Mouse (Mus musculus): ENCODE measurements at regions not wholly inside any gene's neighbourhood (a gene's known extent, or its start where the extent isn't known, plus 50 kb on each side); places are given as distances from the start of the nearest gene placed in this dataset.

GRCm38 (mm10) chr6:49523184-49523583, 127.8 kb downstream of the Stk31 start:
- no peak for DNase-seq (ENCODE audit: low read depth)

GRCm38 (mm10) chr6:49523696-49524095, 128.3 kb downstream of the Stk31 start:
- DNase-seq (ENCODE audit: low read depth), result no peak

GRCm38 (mm10) chr6:49533956-49534355, 138.6 kb downstream of the Stk31 start:
- DNase-seq (ENCODE audit: low read depth), result no peak

DNA sequence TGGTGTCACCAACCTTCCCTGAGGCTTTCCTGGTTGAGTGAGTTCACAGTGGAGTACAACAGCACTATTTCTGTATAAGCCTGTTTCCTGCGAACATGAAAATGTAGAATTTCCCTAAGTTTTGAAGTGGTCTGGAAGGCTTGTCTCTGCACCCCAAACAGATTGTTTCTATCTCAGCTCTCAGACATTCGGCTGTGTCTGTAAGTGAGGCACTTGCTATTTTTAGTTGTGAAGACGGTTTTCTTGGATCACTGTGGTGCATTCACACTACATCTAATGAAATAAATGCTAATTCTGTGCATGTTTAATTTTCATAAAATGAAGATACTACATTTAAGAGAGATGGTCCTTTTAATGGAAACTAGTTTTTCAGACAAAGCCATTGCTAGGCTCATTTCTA, 139.1 kb downstream of the Stk31 start:
- DNase-seq (ENCODE audit: low read depth), result no peak

- no peak for DNase-seq (ENCODE audit: low read depth)
Observed at GRCm38 (mm10) chr6:49544946-49545345, 149.5 kb downstream of the Stk31 start.

- no peak for DNase-seq (ENCODE audit: low read depth)
Observed at GRCm38 (mm10) chr6:49555069-49555468, 159.7 kb downstream of the Stk31 start.

GRCm38 (mm10) chr6:49558508-49558907, 163.1 kb downstream of the Stk31 start:
- no peak for DNase-seq (ENCODE audit: low read depth)

DNA sequence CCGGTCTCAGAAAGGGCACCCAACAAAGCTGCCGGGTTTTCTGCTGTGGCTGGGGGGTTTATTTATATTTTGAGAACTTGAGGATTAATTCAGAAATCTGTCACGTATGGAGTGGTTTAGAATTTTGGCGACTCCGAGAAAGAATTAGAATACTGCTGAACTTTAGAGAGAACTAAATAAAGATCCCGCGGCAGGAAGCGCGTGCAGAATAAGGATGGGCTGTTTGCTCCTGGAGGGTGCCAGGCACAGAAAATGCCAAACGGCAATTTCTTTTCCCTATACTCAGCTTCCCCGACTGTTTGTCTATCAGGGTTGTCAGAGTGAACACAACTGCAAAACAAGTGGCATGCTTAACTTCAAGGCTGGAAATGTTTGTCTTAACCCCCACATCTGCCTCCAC, 163.7 kb downstream of the Stk31 start:
- no peak for DNase-seq (ENCODE audit: low read depth)

DNA sequence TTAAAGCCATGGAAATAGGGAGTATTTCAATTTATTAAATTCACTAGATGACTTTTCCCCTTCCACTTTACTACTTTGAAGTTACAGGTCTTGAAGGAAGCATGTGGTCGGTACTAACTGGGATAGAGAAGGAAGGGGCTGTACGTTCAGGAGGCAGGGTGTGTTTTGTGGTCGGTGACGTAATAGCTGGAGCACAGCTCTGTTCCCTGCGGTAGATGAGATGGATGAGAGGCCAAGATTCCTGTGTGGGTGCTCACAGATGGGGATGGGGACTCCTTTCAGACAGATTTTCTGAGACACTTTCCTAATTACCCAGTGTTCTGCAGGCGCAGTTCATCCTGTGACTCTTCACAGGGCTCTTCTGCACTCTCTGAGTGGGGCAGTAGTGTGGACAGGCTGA, 182.9 kb downstream of the Stk31 start:
- no peak for DNase-seq (ENCODE audit: low read depth)

DNA sequence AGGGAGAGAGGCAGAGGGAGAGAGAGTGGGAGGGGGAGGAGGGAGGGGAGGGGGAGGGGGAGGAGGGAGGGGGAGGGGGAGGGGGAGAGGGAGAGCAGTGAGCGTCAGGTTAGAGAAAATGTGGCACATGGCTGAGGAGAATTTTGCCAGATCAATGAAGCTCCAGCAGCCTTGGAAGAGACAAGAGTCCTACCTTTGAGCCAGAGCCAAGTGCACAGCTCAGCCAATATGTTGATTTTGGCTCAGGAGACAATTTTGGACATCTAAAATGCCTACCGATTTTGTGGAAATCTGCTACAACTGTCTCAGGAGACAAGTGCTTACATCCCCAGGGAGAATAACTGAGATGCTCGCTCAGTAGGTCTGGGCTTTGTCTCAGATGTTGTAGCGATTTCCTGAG, 184.3 kb downstream of the Stk31 start:
- DNase-seq (ENCODE audit: low read depth), result no peak

DNA sequence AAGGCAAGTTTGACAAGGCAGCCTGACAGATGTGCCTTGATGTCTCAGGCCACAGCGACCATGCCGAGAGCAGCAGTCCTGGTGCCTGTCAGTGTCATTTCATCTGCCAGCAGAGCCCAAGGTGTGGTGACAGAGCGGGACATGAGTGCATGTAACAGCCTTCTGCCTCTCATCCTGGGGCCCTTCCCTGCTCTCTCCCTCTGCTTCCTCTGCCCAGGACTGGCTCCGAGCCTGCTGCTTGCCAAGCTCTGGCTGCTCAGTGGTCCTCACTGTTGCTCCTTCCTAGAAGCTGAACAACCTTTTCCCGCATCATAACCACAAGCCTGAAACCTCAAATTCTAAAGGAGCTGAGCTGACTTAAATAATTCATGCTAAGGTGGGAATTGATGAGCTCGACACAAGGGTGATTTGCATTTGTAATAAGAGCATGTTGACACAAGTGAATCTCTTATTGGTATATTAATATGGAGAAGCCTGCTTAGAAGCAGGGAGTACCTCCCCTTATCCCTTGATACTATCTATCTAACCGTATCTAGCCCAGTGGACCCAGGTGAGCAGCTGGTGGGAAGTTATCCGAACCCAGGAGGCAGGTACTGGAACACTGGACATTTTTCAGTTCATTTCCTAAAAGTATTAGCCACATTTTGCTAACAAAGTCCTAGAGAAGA, 186.8 kb downstream of the Stk31 start:
- DNase-seq (ENCODE audit: low read depth), result no peak

DNA sequence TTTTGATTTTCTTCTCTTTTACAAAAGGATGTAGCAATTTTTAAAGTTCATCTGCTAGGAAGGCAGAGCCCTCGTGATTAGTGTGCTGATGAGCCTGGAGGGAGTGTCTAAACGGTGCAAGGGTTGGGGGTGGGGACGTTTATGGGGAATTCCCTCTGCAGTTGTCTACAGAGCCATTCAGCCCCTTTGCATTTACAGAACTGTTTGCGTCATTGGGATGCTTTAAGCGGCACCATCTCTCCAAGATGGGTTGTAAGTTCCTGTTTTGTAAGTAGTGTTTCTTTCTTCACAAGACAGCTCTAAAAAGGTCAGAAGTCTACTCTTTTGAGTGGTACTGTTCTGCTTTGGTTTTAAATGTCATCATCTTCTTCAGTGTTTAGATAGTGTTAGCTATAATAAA, 191.1 kb downstream of the Stk31 start:
- DNase-seq (ENCODE audit: low read depth), result no peak

DNA sequence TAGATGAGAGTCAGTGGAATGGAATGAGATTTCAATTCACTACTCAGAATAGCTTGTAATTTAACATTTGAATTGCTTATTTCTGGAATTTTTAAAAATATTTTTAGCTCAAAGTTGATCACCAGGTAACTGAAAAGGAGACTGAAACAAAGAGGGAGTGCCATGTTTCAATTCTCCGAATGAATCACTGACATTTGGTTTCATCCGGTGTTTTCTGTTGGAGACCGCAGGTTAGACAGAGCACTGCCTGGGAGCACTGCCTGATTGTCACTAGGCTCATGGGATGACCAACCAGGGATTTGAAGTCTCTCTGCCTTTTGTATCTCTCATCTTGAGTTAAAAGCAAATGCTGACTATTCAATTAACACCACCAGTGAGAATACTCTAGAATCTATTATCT, 193.3 kb downstream of the Stk31 start:
- DNase-seq (ENCODE audit: low read depth), result no peak

DNA sequence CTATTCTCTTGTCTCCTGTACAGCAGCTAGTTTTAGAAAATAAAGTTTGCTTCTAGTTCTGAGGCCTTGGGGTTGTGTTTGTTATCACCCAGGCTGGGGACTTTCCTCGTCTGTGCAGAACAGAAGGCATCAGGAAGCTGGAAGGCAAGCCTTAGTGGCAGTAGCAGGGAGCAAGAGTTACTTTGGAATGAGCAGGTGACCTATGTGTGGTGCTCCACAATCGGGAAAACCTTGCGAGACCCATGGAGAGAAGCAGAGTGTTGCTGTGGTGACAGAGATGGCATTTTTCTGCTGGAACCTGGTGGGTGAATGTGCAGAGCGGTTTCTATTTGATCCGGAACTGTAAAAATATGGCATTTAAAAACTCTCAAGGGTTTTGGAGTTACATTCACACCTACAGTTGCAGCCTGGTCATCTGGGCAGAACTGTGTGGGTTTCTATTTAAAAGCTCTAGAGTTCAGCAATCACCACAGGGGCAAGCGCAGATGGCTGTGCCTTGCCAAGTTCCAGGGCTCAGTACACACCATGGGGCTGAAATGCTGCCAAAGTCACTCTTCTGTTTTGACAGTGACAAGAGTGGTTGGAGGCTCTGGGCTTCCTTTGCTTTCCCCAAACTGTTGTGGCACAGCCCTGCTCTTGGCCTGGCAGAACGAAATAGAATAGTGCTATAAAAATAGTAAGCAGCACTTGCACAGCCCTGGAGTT, 195.7 kb downstream of the Stk31 start:
- no peak for DNase-seq (ENCODE audit: low read depth)

DNA sequence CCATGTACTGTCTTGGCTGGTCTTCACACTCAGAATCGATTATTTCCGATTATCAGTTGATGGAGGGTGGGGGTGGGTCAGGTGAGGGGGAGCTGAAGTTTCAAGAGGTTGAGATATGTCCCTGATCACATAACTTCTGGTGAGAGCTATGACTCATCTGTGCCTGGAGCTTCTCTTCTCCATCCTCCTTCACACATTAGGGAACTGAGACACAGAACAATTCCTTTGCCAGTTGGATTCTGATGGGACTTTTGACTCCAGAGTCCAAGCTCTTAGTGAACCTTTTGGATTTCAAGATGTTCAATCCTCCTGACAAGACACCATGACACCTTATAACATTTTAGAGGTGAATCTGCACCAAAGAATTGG, 196.2 kb downstream of the Stk31 start:
- DNase-seq (ENCODE audit: low read depth), result no peak

DNA sequence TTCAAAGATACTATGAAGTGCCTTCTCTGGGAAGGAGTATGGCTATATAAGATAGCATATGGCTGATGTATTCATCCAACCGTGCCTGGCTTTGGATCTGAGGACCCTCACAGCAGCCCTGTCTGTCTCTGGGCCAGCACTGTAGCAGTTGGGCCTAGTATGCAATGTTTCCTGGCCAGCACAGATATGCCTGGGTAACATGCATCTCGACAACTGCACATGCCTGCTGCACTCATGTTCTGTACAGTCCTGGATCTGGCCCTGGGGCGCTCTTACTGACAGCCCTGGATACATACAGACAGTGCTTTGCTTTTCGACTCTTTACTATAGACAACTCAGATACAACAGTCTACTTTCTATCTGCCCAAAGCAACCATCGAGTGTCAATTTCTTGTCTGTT, 197.3 kb downstream of the Stk31 start:
- no peak for DNase-seq (ENCODE audit: low read depth)

- no peak for DNase-seq (ENCODE audit: low read depth)
Observed at GRCm38 (mm10) chr6:49603201-49603600, 207.8 kb downstream of the Stk31 start.

DNA sequence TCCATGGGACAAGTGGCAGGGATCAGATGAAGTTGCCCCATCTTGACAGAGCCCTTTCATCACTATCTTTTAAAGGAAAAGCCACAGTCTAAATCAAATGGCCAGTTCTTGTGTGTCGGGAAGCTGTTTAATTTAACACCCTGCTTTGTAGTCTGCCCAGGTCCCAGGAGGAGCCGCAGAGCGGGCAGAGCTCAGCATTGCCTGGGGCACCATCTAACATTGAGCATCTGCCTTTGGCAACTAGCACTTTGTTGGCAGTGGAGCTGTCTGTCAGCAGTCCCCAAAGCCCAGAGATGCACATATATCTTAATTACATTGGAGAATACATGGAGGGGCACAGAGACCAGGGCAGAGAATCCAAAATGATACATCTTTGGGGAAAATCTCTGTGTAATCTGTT, 208.4 kb downstream of the Stk31 start:
- DNase-seq (ENCODE audit: low read depth), result no peak

DNA sequence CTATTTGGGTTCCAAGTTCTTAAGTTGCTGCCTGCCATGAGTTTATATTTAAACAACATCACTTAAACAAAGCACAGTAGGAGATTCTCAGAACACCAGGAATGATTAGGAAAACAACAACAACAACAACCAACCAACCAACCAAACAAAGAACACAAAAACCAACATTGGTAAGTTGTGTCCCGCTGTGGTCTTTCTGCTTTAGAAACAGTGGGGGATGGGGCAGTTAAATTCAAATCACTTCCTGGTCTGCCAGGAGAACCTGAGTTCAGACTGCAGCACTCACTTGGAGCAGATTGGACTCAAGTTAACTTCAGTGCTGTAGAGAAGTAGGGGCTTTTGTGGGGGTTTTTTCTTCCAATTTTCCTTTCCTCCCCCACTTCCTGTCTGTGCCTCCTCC, 210.6 kb downstream of the Stk31 start:
- DNase-seq (ENCODE audit: low read depth), result no peak

DNA sequence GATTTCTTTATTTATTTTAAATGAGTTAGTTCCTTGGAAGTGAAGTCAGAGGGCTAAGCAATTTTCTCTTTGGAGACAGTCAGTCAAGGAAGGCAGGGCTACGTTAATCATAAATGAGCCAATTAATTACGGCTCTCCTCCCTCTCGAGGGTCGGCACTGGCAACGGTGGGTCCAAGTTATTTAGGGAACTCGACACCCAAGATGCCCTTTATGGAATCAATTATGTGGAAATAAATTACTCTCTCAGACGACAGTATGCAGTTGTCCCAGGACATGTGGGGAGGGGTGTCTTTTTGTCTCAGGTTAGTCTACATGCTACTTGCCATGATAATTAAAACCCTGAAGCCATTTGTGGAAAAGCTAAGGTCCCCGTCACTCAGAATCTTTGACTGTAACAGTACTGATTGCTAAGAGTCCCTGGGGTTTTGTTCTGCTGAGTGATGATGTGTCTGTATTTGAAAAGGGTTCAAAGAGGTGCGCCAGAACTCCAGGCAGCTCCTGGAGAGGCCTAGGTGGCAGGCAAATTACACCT, 211.3 kb downstream of the Stk31 start:
- DNase-seq (ENCODE audit: low read depth), result no peak

GRCm38 (mm10) chr6:49624080-49624479, 198.4 kb upstream of the Npy start:
- no peak for DNase-seq (ENCODE audit: low read depth)

DNA sequence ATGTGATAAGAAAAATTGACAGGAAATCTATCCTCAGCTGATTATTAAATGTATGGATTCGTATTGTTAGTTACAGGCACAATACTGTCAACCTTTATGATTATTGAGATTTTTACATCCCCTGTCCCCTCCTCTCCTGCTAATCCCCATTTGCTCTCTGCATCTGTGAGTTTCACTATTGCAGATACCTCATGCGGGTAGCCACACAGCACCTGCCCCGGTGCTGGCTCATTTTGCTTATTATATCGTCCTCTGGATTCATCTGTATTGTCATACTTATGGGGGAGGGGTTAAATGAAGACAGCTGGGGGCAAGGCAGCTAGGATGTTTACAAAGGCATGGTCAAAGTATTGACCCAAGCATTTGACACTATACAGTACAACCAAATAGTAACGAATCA, 197.9 kb upstream of the Npy start:
- DNase-seq (ENCODE audit: low read depth), result no peak

GRCm38 (mm10) chr6:49633470-49634095, 188.9 kb upstream of the Npy start:
- no peak for DNase-seq (ENCODE audit: low read depth)
